Mouse (Mus musculus) bone marrow macrophage, adult 2 months (primary cell): ENCODE measurements around the gene Gm4869.

ENCODE experiments used
- CTCF ChIP-seq: IDR thresholded peaks from 2 replicates; pipeline ENCODE4 v1.5.1; 2012; ENCODE audit warnings: low read depth, mild to moderate bottlenecking, low read length, moderate library complexity
- POLR2A ChIP-seq: IDR thresholded peaks from 2 replicates; pipeline ENCODE4 v1.6.1; 2012; ENCODE audit warnings: mild to moderate bottlenecking, low read depth, low read length, borderline replicate concordance

DNA sequence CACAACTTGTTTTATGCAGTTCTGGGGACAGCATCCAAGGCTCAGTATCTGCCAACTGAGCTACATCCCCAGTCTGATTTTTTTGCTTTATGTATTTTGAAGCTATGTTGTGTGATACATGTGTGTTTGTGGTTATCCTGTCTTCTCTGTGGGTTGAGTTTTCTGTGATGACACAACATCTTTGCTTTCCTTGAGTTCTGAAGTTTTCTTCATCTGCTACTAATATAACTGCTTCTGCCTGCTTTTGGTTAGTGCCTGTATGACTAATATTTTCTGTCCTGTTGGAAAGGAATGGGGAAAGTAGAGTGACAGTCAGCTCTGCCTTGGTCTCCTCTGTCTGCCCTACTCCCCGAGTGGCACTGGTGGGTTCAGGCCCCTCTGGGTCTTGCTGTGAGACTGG is 75.8 kb downstream of the Gm4869 start:
- TF ChIP-seq POLR2A (no peak), CTCF (no peak)
